Comparison of ENCODE assay signal across 10 mouse cellular contexts in the genomic region with DNA sequence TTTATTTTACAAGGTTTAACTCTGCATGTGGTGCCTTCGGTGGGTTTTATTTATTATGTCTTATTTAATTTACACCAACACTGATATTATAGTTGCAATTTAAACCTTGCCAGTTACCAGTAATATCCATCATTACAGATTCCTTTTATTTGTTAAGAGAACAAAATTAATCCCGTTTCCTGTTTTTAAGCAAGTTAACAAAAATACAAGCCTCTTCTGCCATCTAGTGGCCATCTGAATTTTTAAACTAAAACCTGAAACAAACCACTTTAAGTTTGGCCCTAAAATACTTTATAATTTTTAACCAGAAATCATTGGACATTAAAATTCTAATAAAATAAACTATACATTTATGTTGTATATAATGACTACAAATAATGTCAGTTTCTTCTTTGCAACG.
A peak's percentile ranks its signal among the peaks of the same experiment; 100 is the strongest.
DNase-seq lines count a peak whose midpoint lies in the region; ATAC-seq and TF ChIP-seq lines count a peak whose summit lies in the region.
"Had no signal": no experiment of that assay in that cellular context is flagged by ENCODE, and none has a peak within 500 bp of the region (broad histone marks: within the 10 kb centered on the region; RNA-seq: fewer than 3 reads in every experiment).

No protein-coding gene starts in this region.

- no peak overlapping the region for H3K4me2 ChIP-seq in forebrain, postnatal 0 days (ENCODE audit: low read depth)
- H3K4me2 ChIP-seq in forebrain, embryonic 13.5 days: no peak overlapping the region
- H3K4me2 ChIP-seq in liver, postnatal 0 days (ENCODE audit: low read depth, low read length): no peak overlapping the region
- no peak overlapping the region for H3K4me2 ChIP-seq in liver, embryonic 11.5 days

- ATAC-seq in forebrain, postnatal 0 days: no peak
- no peak; the same call in 1 of the 2 replicates for ATAC-seq in forebrain, embryonic 13.5 days
- no peak for ATAC-seq in liver, postnatal 0 days
- no peak for ATAC-seq in liver, embryonic 11.5 days (replicated peaks; ENCODE audit: low FRiP score)
- ATAC-seq in common myeloid progenitor, adult 5-6 weeks (replicated peaks; ENCODE audit: low read depth, poor library complexity, severe bottlenecking): peak; percentile 65; the same call in 1 of the 2 replicates

- H3K4me1 ChIP-seq in forebrain, postnatal 0 days (ENCODE audit: insufficient read depth): no peaks in the 10 kb centered on the region
- H3K4me1 ChIP-seq in forebrain, embryonic 13.5 days: peaks cover 7% of the 10 kb centered on the region; the same call in 1 of the 2 replicates
- H3K4me1 ChIP-seq in liver, postnatal 0 days (ENCODE audit: insufficient read depth): no peaks in the 10 kb centered on the region
- no peaks in the 10 kb centered on the region for H3K4me1 ChIP-seq in liver, embryonic 11.5 days (replicated peaks; ENCODE audit: control insufficient read depth, insufficient read depth, low read length)

- no peaks in the 10 kb centered on the region for H3K27me3 ChIP-seq in forebrain, postnatal 0 days (ENCODE audit: insufficient read depth, low read length)
- no peaks in the 10 kb centered on the region for H3K27me3 ChIP-seq in forebrain, embryonic 13.5 days
- H3K27me3 ChIP-seq in liver, postnatal 0 days (ENCODE audit: insufficient read depth, low read length): no peaks in the 10 kb centered on the region
- no peaks in the 10 kb centered on the region for H3K27me3 ChIP-seq in liver, embryonic 11.5 days (replicated peaks; ENCODE audit: control insufficient read depth, insufficient read depth, low read length)

- TF ChIP-seq EP300 in liver, postnatal 0 days (IDR thresholded peaks at IDR 0.05; ENCODE audit: low read depth): no peak

- H3K9me3 ChIP-seq in forebrain, postnatal 0 days (ENCODE audit: low read length): no peaks in the 10 kb centered on the region
- H3K9me3 ChIP-seq in forebrain, embryonic 13.5 days (replicated peaks): no peaks in the 10 kb centered on the region
- H3K9me3 ChIP-seq in liver, postnatal 0 days (ENCODE audit: low read length): no peaks in the 10 kb centered on the region
- H3K9me3 ChIP-seq in liver, embryonic 11.5 days (ENCODE audit: control insufficient read depth, low read length): no peaks in the 10 kb centered on the region
- H3K9me3 ChIP-seq: G1E had no signal

- no peaks in the 10 kb centered on the region for H3K36me3 ChIP-seq in forebrain, postnatal 0 days (ENCODE audit: insufficient read depth)
- H3K36me3 ChIP-seq in forebrain, embryonic 13.5 days (ENCODE audit: poor library complexity, severe bottlenecking): no peaks in the 10 kb centered on the region
- H3K36me3 ChIP-seq in liver, postnatal 0 days (replicated peaks; ENCODE audit: insufficient read depth, low read length): no peaks in the 10 kb centered on the region
- no peaks in the 10 kb centered on the region for H3K36me3 ChIP-seq in liver, embryonic 11.5 days (ENCODE audit: control insufficient read depth, insufficient read depth, low read length)
- H3K36me3 ChIP-seq: G1E had no signal

- WGBS in forebrain, postnatal 0 days: 44% methylated on average over 3 of the region's 3 CpGs
- 50% methylated on average over 3 of the region's 3 CpGs for WGBS in forebrain, embryonic 13.5 days
- WGBS in liver, postnatal 0 days (ENCODE audit: insufficient replicate concordance): 41% methylated on average over 3 of the region's 3 CpGs
- 42% methylated on average over 3 of the region's 3 CpGs for WGBS in liver, embryonic 11.5 days

- peak; percentile 69 for DNase-seq in forebrain, postnatal 0 days
- DNase-seq in liver, postnatal 0 days: no peak
- no peak for DNase-seq in liver, embryonic 11.5 days (ENCODE audit: low spot score)
- DNase-seq in retina, adult 2 months (ENCODE audit: low read depth, low spot score): peak; percentile 4
- DNase-seq in adrenal gland, postnatal 14 days: no peak
- DNase-seq in layer of hippocampus, postnatal 25 days (ENCODE audit: extremely low spot score in 1 of 2, low spot score in 1 of 2): no peak
- DNase-seq: right cerebral cortex, postnatal 4 days had no signal

- H3K27ac ChIP-seq in forebrain, postnatal 0 days (ENCODE audit: low read depth, low read length): no peak overlapping the region
- H3K27ac ChIP-seq in forebrain, embryonic 13.5 days: no peak overlapping the region
- H3K27ac ChIP-seq in liver, postnatal 0 days (ENCODE audit: low read depth): no peak overlapping the region
- H3K27ac ChIP-seq in liver, embryonic 11.5 days (ENCODE audit: low read depth, low read length): no peak overlapping the region

- H3K9ac ChIP-seq in forebrain, postnatal 0 days: no peak overlapping the region
- H3K9ac ChIP-seq in forebrain, embryonic 13.5 days: no peak overlapping the region
- H3K9ac ChIP-seq in liver, postnatal 0 days (replicated peaks): no peak overlapping the region
- H3K9ac ChIP-seq in liver, embryonic 11.5 days (ENCODE audit: low read depth, low read length): no peak overlapping the region

- no peak overlapping the region for H3K4me3 ChIP-seq in forebrain, postnatal 0 days (ENCODE audit: low read depth, low read length)
- no peak overlapping the region for H3K4me3 ChIP-seq in forebrain, embryonic 13.5 days
- H3K4me3 ChIP-seq in liver, postnatal 0 days (ENCODE audit: low read depth, low read length): no peak overlapping the region
- no peak overlapping the region for H3K4me3 ChIP-seq in liver, embryonic 11.5 days (ENCODE audit: low read depth, low read length)

- peak; percentile 56 for TF ChIP-seq CTCF in forebrain, postnatal 0 days (IDR thresholded peaks at IDR 0.05; ENCODE audit: low read depth)
- peak; percentile 43 for TF ChIP-seq CTCF in liver, postnatal 0 days (IDR thresholded peaks at IDR 0.05; ENCODE audit: low read depth)

Comparison
In these comparisons a context has a peak if more than half of its experiments do, and no peak if none do; other contexts are left out.
1. DNase-seq: peak in forebrain, postnatal 0 days (single experiment) and retina, adult 2 months (single experiment); none in liver, postnatal 0 days (single experiment), liver, embryonic 11.5 days (single experiment), adrenal gland, postnatal 14 days (single experiment) and layer of hippocampus, postnatal 25 days (0 of 2).